Mouse (Mus musculus): ENCODE measurements around the gene Lipt1.

DNA sequence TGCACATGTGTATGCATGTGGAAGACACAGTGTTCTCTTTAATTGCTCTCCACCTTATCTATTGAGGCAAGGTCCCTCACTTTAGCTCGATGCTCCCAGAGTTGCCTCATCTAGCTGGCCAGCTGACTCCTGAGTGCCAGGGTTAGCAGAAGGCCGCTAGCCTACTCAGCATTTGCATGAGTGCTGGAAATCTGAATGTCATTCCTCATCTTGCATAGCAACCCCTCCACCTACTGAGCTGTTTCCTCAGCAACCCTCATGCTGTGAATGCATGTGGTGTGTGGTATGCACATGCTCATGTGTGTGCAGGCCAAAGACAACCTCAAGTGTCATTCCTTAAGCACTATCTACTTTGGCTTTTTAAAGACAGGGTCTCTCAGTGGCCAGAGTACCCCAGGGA is 20.8 kb upstream of the Lipt1 start:
- TF ChIP-seq POLR2A (IDR thresholded peaks at IDR 0.05; ENCODE audit: insufficient read length, low read depth) (no peak), TCF3 (IDR thresholded peaks at IDR 0.05; ENCODE audit: insufficient read length, low read depth) (no peak), TCF12 (IDR thresholded peaks at IDR 0.05; ENCODE audit: insufficient read depth, poor library complexity, severe bottlenecking) (no peak)
